Mouse (Mus musculus) leukemia stem cell, adult 10-12 weeks (primary cell): ENCODE data around the gene Ccdc150. TPM values are rescaled to one million over a fixed set of nuclear protein-coding genes. Genes with fewer than 3 reads are reported as not detected.

Experiments
- polyA plus RNA-seq: library from polyadenylated mRNA; stranded (reverse); fragments of >175 nt; gene quantifications from 2 replicates; pipeline ENCODE4 v1.2.3, GENCODE M21; 2012; ENCODE audit warnings: low replicate concordance

Gene Ccdc150
- polyA plus RNA-seq = not detected in 2 replicates

GRCm38 (mm10) chr1:54250158-54250866, at the start of gene Ccdc150:
TSS of gene Ccdc150 (plus strand) at chr1:54250683.

Other genes starting within 250 kb of the Ccdc150 start
- gene Hecw2, start 55.5 kb upstream of the Ccdc150 start, polyA plus RNA-seq = 0.01 TPM in 1 of 2 replicates, not detected in the other
- 0.09 and 1.1 TPM in 2 replicates for gene Gtf3c3, start 188.3 kb downstream of the Ccdc150 start, polyA plus RNA-seq